Mouse (Mus musculus): ENCODE measurements around the gene Gm10147. TPM values are rescaled to one million over a fixed set of nuclear protein-coding genes. Genes with fewer than 3 reads are reported as not detected.
"Not testable (repeated sequence)": the region's sequence is repeated elsewhere in the genome, so short reads cannot be mapped to it uniquely, and the experiment has no call there.

Gene Gm10147
- not detected in 2 replicates for total RNA-seq (2021)
- long read RNA-seq, result 0 reads

GRCm38 (mm10) chrX:28607742-28608141 lies at the start of gene Gm10147:
TSS of gene Gm10147 (minus strand) at chrX:28607842.
- not testable (repeated sequence) for DNase-seq

Small RNA genes within 50 kb of the gene (microRNA-seq; reads per million reads assigned to microRNA genes)
- gene Gm44499, result 0 reads per million in 2 experiments

Data from adrenal gland, postnatal 25 days (tissue).